Mouse (Mus musculus) cerebellum, postnatal 14 days (tissue): ENCODE measurements around the gene Irgq.
"Not testable (repeated sequence)": the region's sequence is repeated elsewhere in the genome, so short reads cannot be mapped to it uniquely, and the experiment has no call there.

Experiments
- DNase-seq, 2 experiments: peaks; one replicate each; pipeline ENCODE4 v3.0.0; 2021; ENCODE audit warnings: mixed read lengths in 2 of 2

Gene Irgq

DNA sequence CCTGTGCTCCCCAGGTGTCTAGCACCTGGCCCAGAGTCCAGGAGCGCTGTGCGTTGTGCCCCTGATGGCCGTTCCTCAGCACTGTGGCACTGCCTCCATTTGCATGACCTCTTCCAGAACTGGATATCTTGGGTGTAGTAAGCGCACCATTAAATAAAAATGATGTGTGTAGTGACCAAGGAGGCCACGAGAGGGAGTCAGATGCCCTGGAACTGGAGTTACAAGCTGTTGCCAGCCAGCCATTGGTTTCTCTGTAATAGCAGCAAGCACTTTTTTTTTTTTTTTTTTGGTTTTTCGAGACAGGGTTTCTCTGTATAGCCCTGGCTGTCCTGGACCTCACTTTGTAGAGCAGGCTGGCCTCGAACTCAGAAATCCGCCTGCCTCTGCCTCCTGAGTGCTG, 14.2 kb upstream of the Irgq start:
- DNase-seq: peak; percentile 71 to 81

- no peak for DNase-seq
These were observed 13.4 kb upstream of the Irgq start for GRCm38 (mm10) chr7:24517077-24517476.

GRCm38 (mm10) chr7:24517654-24518053, 12.8 kb upstream of the Irgq start:
- peak in 1 of 2 experiments; percentile 33 for DNase-seq

- no peak for DNase-seq
These were observed 11.4 kb upstream of the Irgq start for GRCm38 (mm10) chr7:24519130-24519529.

DNA sequence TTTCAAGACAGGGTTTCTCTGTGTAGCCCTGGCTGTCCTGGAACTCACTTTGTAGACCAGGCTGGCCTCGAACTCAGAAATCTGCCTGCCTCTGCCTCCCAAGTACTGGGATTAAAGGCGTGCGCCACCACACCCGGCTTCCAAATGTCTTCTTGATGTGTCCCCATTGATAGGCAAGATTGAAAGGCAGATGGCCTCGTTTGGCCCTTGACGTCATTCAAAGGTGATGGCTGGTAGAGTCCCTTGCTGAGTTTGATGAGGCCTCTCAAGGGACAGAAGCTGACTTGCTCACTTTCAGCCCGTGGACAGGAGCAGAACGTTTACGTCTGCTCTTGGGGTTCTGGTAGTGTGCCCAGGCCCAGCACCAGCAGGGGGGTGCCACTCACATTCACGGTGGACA, 10.4 kb upstream of the Irgq start:
- DNase-seq: not testable (repeated sequence)

DNA sequence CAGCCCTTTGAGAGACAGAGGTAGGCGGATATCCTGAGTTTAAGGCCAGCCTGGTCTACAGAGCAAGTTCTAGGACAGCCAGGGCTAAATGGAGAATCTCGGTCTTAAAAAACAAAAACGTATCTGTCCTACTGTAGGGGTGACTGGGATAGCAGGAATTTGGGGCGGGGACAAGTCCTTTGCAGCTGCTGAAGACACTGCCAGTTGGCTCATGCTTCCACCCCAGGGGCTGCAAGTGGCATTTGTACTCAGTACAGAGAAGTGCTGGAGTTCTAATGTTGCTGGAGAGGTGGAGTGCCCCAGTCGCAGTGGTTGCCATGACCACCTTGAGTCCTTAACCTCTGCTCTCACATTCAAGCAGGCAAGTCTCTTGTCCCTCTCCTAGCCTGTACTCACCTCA, 7.7 kb upstream of the Irgq start:
- no peak for DNase-seq

GRCm38 (mm10) chr7:24523723-24524122, 6.8 kb upstream of the Irgq start:
- no peak for DNase-seq

GRCm38 (mm10) chr7:24524978-24525377, 5.5 kb upstream of the Irgq start:
- DNase-seq: no peak

DNA sequence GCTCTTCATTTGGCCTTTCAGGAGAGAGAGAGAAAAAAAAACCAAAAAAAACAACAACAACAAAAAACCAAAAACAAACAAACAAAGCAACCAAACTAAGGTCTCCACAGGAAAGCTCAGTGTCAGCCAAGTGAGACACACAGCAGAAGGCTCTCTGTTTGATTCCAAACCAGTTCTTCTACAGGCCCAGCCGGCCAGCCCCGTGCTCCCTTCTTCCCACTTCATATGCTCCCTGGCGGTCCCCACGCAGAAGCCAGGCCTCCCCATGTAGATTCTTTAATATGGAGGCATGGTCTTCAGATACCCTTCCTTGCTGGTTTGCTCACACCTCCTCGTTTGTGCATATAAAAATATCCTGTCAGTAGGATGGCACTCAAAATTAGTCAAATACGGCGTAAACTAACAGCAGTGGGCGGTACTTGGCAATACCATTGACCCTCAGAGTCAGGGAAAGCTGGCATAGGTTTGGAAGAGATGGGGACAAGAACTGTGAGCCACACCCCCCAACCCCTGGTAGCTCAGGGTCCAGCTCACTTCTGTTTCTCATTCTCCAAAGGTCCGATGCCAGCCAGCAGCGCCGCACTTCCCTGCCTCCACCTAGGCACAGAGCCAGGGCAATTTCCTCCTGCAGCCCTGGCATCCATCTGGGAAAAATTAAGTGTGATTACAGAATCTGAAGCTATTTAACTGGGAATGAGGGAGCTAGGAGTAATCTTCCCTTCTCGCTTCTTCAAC, 4.6 kb upstream of the Irgq start:
- DNase-seq: peak; percentile 83 to 89

GRCm38 (mm10) chr7:24528861-24529260, 1.6 kb upstream of the Irgq start:
- no peak for DNase-seq

- DNase-seq: peak in 1 of 2 experiments; percentile 42
These were observed 909 bp upstream of the Irgq start for GRCm38 (mm10) chr7:24529580-24529979.

DNA sequence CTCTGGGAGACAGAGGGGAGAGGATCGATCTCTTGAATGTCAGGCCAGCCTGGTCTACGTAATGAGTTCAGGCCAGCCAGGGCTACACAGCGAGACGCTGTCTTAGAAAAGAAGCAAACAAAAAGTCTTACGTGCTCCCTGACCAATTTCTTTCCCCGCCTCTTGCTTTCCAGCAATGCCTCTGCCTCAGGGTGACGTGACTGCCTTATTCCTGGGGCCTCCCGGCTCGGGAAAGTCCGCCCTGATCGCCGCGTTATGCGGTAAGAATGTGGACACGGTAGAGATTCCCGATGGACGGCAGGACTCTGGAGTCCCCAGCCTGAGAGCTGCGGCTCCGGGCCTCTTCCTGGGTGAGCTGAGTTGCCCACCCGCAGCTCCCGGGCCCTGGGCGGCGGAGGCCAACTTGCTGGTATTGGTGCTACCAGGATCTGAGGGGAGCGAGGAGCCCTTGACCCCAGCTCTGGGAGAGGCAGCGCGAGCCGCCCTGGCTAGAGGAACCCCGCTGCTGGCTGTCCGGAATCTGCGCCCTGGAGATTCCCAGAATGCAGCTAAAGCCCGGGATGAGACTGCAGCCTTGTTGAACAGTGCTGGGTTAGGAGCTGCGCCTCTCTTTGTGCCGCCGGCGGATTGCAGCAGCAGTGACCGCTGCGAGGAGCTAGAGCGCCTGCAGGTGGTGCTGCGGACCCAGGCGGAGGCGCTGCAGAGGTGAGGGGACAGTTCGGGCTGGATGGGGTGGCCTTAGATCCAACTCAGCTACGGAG, 902 bp downstream of the Irgq start:
- peak; percentile 85 to 86 for DNase-seq

DNA sequence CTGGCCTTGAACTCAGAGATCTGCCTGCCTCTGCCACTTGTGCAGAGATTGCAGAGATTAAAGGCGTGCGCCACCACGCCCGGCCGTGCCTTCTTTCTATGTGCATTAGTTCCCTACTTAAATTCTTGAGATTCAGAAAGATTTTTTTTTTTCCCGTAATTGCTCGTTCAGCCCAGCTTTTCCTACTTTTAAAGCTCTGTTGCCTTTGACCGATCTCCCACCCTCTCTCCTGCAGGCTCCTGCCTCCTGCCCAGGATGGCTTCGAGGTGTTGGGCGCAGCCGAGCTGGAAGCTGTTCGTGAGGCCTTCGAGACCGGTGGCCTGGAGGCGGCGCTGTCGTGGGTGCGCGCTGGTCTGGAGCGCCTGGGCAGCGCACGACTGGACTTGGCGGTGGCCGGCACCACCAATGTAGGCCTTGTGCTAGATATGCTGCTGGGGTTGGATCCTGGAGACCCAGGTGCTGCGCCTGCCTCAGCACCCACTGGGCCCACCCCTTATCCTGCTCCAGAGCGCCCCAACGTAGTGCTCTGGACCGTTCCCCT, 2.6 kb downstream of the Irgq start:
- DNase-seq: no peak

DNA sequence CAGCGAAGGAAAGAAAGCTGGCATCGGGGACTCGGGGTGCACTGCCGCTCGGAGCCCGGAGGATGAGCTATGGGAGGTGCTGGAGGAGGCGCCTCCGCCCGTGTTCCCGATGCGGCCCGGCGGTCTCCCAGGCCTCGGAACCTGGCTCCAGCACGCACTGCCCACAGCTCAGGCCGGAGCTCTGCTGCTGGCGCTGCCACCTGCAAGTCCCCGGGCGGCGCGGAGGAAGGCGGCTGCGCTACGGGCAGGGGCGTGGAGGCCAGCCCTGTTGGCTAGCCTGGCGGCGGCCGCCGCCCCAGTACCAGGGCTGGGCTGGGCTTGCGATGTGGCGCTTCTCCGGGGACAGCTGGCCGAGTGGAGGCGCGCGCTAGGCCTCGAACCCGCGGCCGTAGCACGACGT, 3.3 kb downstream of the Irgq start:
- peak in 1 of 2 experiments; percentile 31 for DNase-seq

DNA sequence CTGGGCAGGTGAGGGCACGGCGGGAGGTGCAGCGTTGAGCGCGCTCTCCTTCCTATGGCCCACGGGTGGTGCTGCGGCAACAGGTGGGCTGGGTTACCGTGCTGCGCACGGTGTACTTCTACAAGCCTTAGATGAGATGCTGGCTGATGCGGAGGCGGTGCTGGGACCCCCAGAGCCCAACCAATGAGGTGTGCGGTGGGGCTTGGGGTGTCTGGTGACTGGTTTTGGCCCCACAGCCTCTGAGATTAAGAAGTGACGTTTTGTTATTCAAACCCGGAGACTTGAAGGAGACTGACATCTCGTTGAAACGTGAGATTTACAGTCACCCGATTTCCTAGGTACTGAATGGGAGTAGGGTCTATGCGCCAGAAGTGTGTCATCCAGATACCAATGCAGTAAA, 3.8 kb downstream of the Irgq start:
- no peak for DNase-seq

- DNase-seq: no peak
These were observed 6.6 kb downstream of the Irgq start for GRCm38 (mm10) chr7:24537081-24537480.

- peak; percentile 85 to 89 for DNase-seq
These were observed 7.1 kb downstream of the Irgq start for GRCm38 (mm10) chr7:24537591-24537990.

DNA sequence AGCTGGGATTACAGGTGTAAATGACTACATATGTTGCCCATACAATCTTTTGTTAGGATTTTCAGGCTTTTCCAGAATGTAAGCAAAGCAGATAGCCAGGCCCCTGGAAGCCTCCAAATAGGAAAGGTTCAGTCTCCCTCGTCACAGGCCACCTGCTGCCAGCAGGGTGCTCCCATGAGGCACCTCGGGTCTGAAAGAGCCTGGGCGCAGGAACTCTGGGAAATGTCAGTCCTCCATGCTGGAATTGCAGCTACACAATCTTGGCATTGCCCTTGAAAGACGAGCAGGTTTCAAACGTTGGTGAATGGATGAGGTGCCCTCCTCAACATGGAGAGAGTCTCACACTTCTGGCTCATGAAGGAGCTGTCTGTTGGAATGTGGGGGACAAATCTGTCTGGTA, 7.7 kb downstream of the Irgq start:
- DNase-seq: peak in 1 of 2 experiments; percentile 36

- no peak for DNase-seq
These were observed 8.2 kb downstream of the Irgq start for GRCm38 (mm10) chr7:24538701-24539100.

- DNase-seq: no peak
These were observed 9.2 kb downstream of the Irgq start for GRCm38 (mm10) chr7:24539686-24540085.

GRCm38 (mm10) chr7:24544506-24544905, 14.0 kb downstream of the Irgq start:
- no peak for DNase-seq

GRCm38 (mm10) chr7:24546068-24546614, 15.7 kb downstream of the Irgq start, which contains the start of the genes Pinlyp and Xrcc1:
TSS of gene Pinlyp (minus strand) at chr7:24546118.
TSS of gene Xrcc1 (plus strand) at chr7:24546289.
- DNase-seq: peak in 1 of 2 experiments; percentile 34

DNA sequence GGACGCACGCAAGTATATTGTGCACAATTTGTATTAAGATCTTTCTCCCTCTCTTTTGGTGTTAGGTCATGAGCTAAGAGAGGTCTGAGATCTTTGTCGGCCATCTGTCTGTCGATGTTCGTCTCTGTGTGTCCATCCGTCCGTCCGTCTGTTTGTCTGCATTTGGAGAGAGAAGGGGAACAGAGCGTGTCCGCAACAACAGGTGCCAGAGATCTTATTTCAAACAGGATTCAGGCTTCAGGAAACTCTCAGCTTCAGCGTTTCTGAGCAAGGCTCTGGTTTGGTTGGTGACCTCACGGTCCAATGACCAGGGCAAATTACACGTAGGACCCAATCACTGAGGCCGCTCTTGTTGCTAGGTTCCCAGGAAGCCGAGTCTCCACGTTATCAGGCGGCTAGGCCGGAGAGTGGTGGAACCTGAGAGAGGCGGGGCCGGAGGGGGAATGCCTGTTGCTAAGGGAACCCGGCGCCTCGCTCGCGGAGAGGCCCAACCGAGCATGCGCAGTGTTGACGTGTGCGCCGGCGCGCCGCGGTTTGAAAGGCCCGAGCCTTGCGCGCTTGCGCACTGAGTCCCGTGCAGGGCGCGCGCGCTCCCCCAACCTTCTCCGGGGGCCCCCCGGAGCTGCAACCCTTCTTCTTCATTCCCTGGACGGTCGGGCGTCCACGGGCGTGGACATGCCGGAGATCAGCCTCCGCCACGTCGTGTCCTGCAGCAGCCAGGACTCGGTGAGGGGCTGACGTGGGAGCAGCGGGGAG, 16.3 kb downstream of the Irgq start:
- peak; percentile 99 to 100 for DNase-seq
